Mouse (Mus musculus) limb, embryonic 12.5 days (tissue): ENCODE results near the gene Plekha3. TPM values are rescaled to one million over a fixed set of nuclear protein-coding genes. Genes with fewer than 3 reads are reported as not detected.

Source experiments
- ATAC-seq: fragments of 200-750 bp; cut with Nextera tagmentation; 2 replicates; pipeline ENCODE4 v1.8.0; 2017; ENCODE audit warnings: low read depth, moderate TSS enrichment; ENCODE audit not compliant: insufficient number of reproducible peaks, insufficient read depth, low FRiP score, low TSS enrichment
- H3K27ac ChIP-seq: fragments of 300-500 bp; sonication (generic); 2 replicates; pipeline ENCODE4 v1.5.1; 2016; ENCODE audit warnings: mild to moderate bottlenecking, moderate library complexity
- H3K27me3 ChIP-seq: fragments of 300-500 bp; sonication (generic); 2 replicates; pipeline ENCODE4 v1.6.1; 2016; ENCODE audit warnings: mild to moderate bottlenecking, moderate library complexity
- H3K36me3 ChIP-seq: fragments of 300-500 bp; sonication (generic); 2 replicates; pipeline ENCODE4 v1.6.1; 2016; ENCODE audit warnings: mild to moderate bottlenecking, moderate library complexity
- H3K4me1 ChIP-seq: fragments of 300-500 bp; sonication (generic); replicated peaks from 2 replicates; pipeline ENCODE4 v1.6.1; 2016
- H3K4me2 ChIP-seq: fragments of 300-500 bp; sonication (generic); 2 replicates; pipeline ENCODE4 v1.6.1; 2016; ENCODE audit warnings: mild to moderate bottlenecking, moderate library complexity
- H3K4me3 ChIP-seq: fragments of 300-500 bp; sonication (generic); replicated peaks from 2 replicates; pipeline ENCODE4 v1.5.1; 2016; ENCODE audit warnings: mild to moderate bottlenecking
- H3K9ac ChIP-seq: fragments of 300-500 bp; sonication (generic); replicated peaks from 2 replicates; pipeline ENCODE4 v1.6.1; 2016; ENCODE audit warnings: mild to moderate bottlenecking, moderate library complexity
- H3K9me3 ChIP-seq: fragments of 300-500 bp; sonication (generic); 2 replicates; pipeline ENCODE4 v1.6.1; 2016; ENCODE audit warnings: mild to moderate bottlenecking, moderate library complexity
- WGBS: fragments of 180-500 bp; shearing (Covaris S2); methylation state at CpG from one replicate; pipeline ENCODE4 v1.1.7; 2016; 5-methylcytosine and 5-hydroxymethylcytosine counted together
- polyA plus RNA-seq: library from polyadenylated mRNA; unstranded; fragments of >200 nt; fragmentation: Nextera tagmentation; extraction: Ambion mirVana; gene quantifications from 2 replicates; pipeline ENCODE4 v1.2.1, GENCODE M21; 2016

Gene Plekha3
- polyA plus RNA-seq, 1 experiment from 2014 or later, result 14.3 TPM

GRCm38 (mm10) chr2:76655982-76656381 is 19.1 kb upstream of the Plekha3 start:
- no peak overlapping the region for H3K4me3 ChIP-seq
- no peaks in the 10 kb centered on the region for H3K36me3 ChIP-seq
- no peaks in the 10 kb centered on the region for H3K9me3 ChIP-seq
- H3K27me3 ChIP-seq, result no peaks in the 10 kb centered on the region
- ATAC-seq, result no peak
- H3K4me2 ChIP-seq, result no peak overlapping the region
- no peak overlapping the region for H3K9ac ChIP-seq
- H3K4me1 ChIP-seq, result 0 out of 2 replicates have a peak, but pooled peaks cover 8% of the 10 kb centered on the region
- no peak overlapping the region for H3K27ac ChIP-seq
- WGBS, result 8% methylated on average over 1 of the region's 1 CpGs

- H3K27ac ChIP-seq, result no peak overlapping the region
- ATAC-seq, result no peak
- WGBS, result 79% methylated on average over 13 of the region's 13 CpGs
- H3K9ac ChIP-seq, result no peak overlapping the region
- no peaks in the 10 kb centered on the region for H3K9me3 ChIP-seq
- H3K4me1 ChIP-seq, result 0 out of 2 replicates have a peak, but pooled peaks cover 8% of the 10 kb centered on the region
- no peak overlapping the region for H3K4me3 ChIP-seq
- H3K27me3 ChIP-seq, result no peaks in the 10 kb centered on the region
- H3K36me3 ChIP-seq, result peaks cover 22% of the 10 kb centered on the region
- H3K4me2 ChIP-seq, result no peak overlapping the region
Observed at GRCm38 (mm10) chr2:76658551-76658950, 16.5 kb upstream of the Plekha3 start.

- ATAC-seq, result no peak
- Histone ChIP-seq H3K27me3 (no peaks in the 10 kb centered on the region), H3K4me3 (no peak overlapping the region), H3K9ac (no peak overlapping the region), H3K36me3 (peaks cover 30% of the 10 kb centered on the region), H3K27ac (no peak overlapping the region), H3K4me2 (no peak overlapping the region), H3K4me1 (0 out of 2 replicates have a peak, but pooled peaks cover 8% of the 10 kb centered on the region), H3K9me3 (no peaks in the 10 kb centered on the region)
- 52% methylated on average over 7 of the region's 8 CpGs for WGBS
Observed at GRCm38 (mm10) chr2:76659419-76659818, 15.7 kb upstream of the Plekha3 start.

- Histone ChIP-seq H3K27me3 (no peaks in the 10 kb centered on the region), H3K27ac (no peak overlapping the region), H3K4me1 (no peaks in the 10 kb centered on the region), H3K9ac (no peak overlapping the region), H3K4me2 (no peak overlapping the region), H3K9me3 (no peaks in the 10 kb centered on the region), H3K36me3 (peaks cover 63% of the 10 kb centered on the region), H3K4me3 (no peak overlapping the region)
- ATAC-seq, result no peak
- WGBS, result 95% methylated on average over 7 of the region's 7 CpGs
Observed at GRCm38 (mm10) chr2:76665531-76665930, 9.6 kb upstream of the Plekha3 start.

- Histone ChIP-seq H3K9ac (no peak overlapping the region), H3K27ac (no peak overlapping the region), H3K4me3 (no peak overlapping the region), H3K9me3 (no peaks in the 10 kb centered on the region), H3K36me3 (peaks cover 54% of the 10 kb centered on the region), H3K27me3 (no peaks in the 10 kb centered on the region), H3K4me2 (no peak overlapping the region), H3K4me1 (peaks cover 8% of the 10 kb centered on the region)
- WGBS, result 81% methylated on average over 5 of the region's 5 CpGs
- no peak for ATAC-seq
Observed at GRCm38 (mm10) chr2:76667200-76667599, 7.9 kb upstream of the Plekha3 start.

- 88% methylated on average over 6 of the region's 6 CpGs for WGBS
- Histone ChIP-seq H3K9me3 (no peaks in the 10 kb centered on the region), H3K9ac (peak overlapping the region; percentile 58; the same call in 1 of the 2 replicates), H3K4me3 (peak overlapping the region; percentile 45), H3K4me1 (peaks cover 16% of the 10 kb centered on the region), H3K4me2 (peak overlapping the region; percentile 64), H3K27me3 (no peaks in the 10 kb centered on the region), H3K27ac (no peak overlapping the region), H3K36me3 (peaks cover 16% of the 10 kb centered on the region)
- ATAC-seq, result no peak
Observed at GRCm38 (mm10) chr2:76671641-76672040, 3.4 kb upstream of the Plekha3 start.

- Histone ChIP-seq H3K27me3 (no peaks in the 10 kb centered on the region), H3K27ac (peak overlapping the region; percentile 81), H3K4me1 (peaks cover 20% of the 10 kb centered on the region), H3K9me3 (no peaks in the 10 kb centered on the region), H3K36me3 (peaks cover 10% of the 10 kb centered on the region), H3K4me2 (peak overlapping the region; percentile 64), H3K4me3 (peak overlapping the region; percentile 45), H3K9ac (peak overlapping the region; percentile 58)
- WGBS, result 29% methylated on average over 9 of the region's 9 CpGs
- ATAC-seq, result no peak
Observed at GRCm38 (mm10) chr2:76672134-76672745, 2.8 kb upstream of the Plekha3 start.

GRCm38 (mm10) chr2:76672966-76673392 is 2.1 kb upstream of the Plekha3 start, which contains the start of gene Fkbp7:
Gene Fkbp7, minus strand, starts transcription at chr2:76673116.
- peak within 1 kb of the TSS; percentile 58 for H3K9ac ChIP-seq
- 0% methylated on average over 17 of the region's 17 CpGs for WGBS
- peaks cover 10% of the 10 kb centered on the region for H3K36me3 ChIP-seq
- H3K27me3 ChIP-seq, result no peaks in the 10 kb centered on the region
- peaks cover 20% of the 10 kb centered on the region for H3K4me1 ChIP-seq
- H3K27ac ChIP-seq, result peak within 1 kb of the TSS; percentile 81
- H3K4me2 ChIP-seq, result peak within 1 kb of the TSS; percentile 64
- H3K4me3 ChIP-seq, result peak within 1 kb of the TSS; percentile 45
- H3K9me3 ChIP-seq, result no peaks in the 10 kb centered on the region
- ATAC-seq, result peak; percentile 90

GRCm38 (mm10) chr2:76673472-76674081 is 1.5 kb upstream of the Plekha3 start:
- H3K4me2 ChIP-seq, result peak overlapping the region; percentile 64
- peaks cover 20% of the 10 kb centered on the region for H3K4me1 ChIP-seq
- H3K27ac ChIP-seq, result peak overlapping the region; percentile 81
- no peaks in the 10 kb centered on the region for H3K27me3 ChIP-seq
- ATAC-seq, result no peak
- peaks cover 7% of the 10 kb centered on the region for H3K36me3 ChIP-seq
- no peaks in the 10 kb centered on the region for H3K9me3 ChIP-seq
- peak overlapping the region; percentile 45 for H3K4me3 ChIP-seq
- H3K9ac ChIP-seq, result no peak overlapping the region
- 43% methylated on average over 7 of the region's 7 CpGs for WGBS

GRCm38 (mm10) chr2:76675451-76675850 is 370 bp downstream of the Plekha3 start:
- Histone ChIP-seq H3K4me1 (peaks cover 20% of the 10 kb centered on the region), H3K27me3 (no peaks in the 10 kb centered on the region), H3K9ac (peak overlapping the region; percentile 91), H3K4me2 (peak overlapping the region; percentile 69), H3K36me3 (peaks cover 5% of the 10 kb centered on the region; the same call in 1 of the 2 replicates), H3K4me3 (peak overlapping the region; percentile 90), H3K9me3 (no peaks in the 10 kb centered on the region), H3K27ac (peak overlapping the region; percentile 78)
- WGBS, result under 1% methylated on average over 33 of the region's 44 CpGs
- peak; percentile 16; the same call in 1 of the 2 replicates for ATAC-seq

- WGBS, result 9% methylated on average over 4 of the region's 4 CpGs
- no peak for ATAC-seq
- Histone ChIP-seq H3K4me1 (peaks cover 20% of the 10 kb centered on the region), H3K9me3 (no peaks in the 10 kb centered on the region), H3K4me2 (peak overlapping the region; percentile 69), H3K4me3 (peak overlapping the region; percentile 90), H3K9ac (peak overlapping the region; percentile 91), H3K27ac (no peak overlapping the region), H3K36me3 (peaks cover 9% of the 10 kb centered on the region; the same call in 1 of the 2 replicates), H3K27me3 (no peaks in the 10 kb centered on the region)
Observed at GRCm38 (mm10) chr2:76675949-76676348, 868 bp downstream of the Plekha3 start.
